ENCODE assay signal across 9 mouse cellular contexts in the genomic region with DNA sequence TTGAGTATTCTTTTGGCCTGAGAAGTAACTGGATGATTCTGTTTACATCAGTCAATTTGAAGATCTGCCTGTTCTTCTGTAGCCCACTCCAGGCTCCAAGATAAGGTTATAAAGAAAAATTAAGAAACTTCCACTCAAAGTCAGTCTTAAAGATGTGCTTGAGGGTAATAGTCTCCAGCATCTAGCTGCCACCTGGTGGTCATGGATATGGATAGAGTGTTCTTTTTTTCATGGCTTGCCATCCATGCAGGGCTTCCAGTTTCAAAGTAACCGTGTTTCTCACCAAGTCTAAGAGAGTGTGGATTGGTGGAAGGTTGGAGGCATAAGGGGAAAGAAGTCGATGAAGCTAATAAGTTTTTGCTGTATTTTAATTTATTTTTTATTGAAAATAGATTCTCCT. TPM values are rescaled to one million over a fixed set of nuclear protein-coding genes. Genes with fewer than 3 reads are reported as not detected.
DNase-seq lines count a peak whose midpoint lies in the region; ATAC-seq and TF ChIP-seq lines count a peak whose summit lies in the region.
"Had no signal": no experiment of that assay in that cellular context is flagged by ENCODE, and none has a peak within 500 bp of the region (broad histone marks: within the 10 kb centered on the region; RNA-seq: fewer than 3 reads in every experiment).

No protein-coding gene starts in this region.

- no peak overlapping the region for H3K27ac ChIP-seq in intestine, postnatal 0 days (ENCODE audit: low read depth, low read length)
- no peak overlapping the region for H3K27ac ChIP-seq in intestine, embryonic 15.5 days
- no peak overlapping the region for H3K27ac ChIP-seq in kidney, postnatal 0 days
- H3K27ac ChIP-seq: heart, embryonic 15.5 days had no signal

- no peak overlapping the region for H3K4me2 ChIP-seq in intestine, postnatal 0 days (replicated peaks; ENCODE audit: low read depth)
- no peak overlapping the region for H3K4me2 ChIP-seq in intestine, embryonic 15.5 days (replicated peaks)
- no peak overlapping the region for H3K4me2 ChIP-seq in kidney, postnatal 0 days (ENCODE audit: low read length)
- H3K4me2 ChIP-seq: heart, embryonic 15.5 days had no signal

- H3K4me3 ChIP-seq in intestine, postnatal 0 days (ENCODE audit: low read depth, low read length): no peak overlapping the region
- H3K4me3 ChIP-seq in intestine, embryonic 15.5 days (replicated peaks): no peak overlapping the region
- H3K4me3 ChIP-seq in kidney, postnatal 0 days (replicated peaks; ENCODE audit: low read depth, low read length): no peak overlapping the region
- H3K4me3 ChIP-seq: heart, embryonic 15.5 days had no signal

- H3K9me3 ChIP-seq in intestine, postnatal 0 days (ENCODE audit: control insufficient read depth): no peaks in the 10 kb centered on the region
- H3K9me3 ChIP-seq in intestine, embryonic 15.5 days: no peaks in the 10 kb centered on the region
- no peaks in the 10 kb centered on the region for H3K9me3 ChIP-seq in kidney, postnatal 0 days (replicated peaks; ENCODE audit: low read length)
- H3K9me3 ChIP-seq: heart, embryonic 15.5 days had no signal

- H3K27me3 ChIP-seq in intestine, postnatal 0 days (replicated peaks; ENCODE audit: control insufficient read depth, insufficient read depth, low read length): no peaks in the 10 kb centered on the region; the same call in 1 of the 2 replicates
- H3K27me3 ChIP-seq in intestine, embryonic 15.5 days (replicated peaks): no peaks in the 10 kb centered on the region; the same call in 1 of the 2 replicates
- H3K27me3 ChIP-seq in kidney, postnatal 0 days (ENCODE audit: insufficient read depth, low read length): peaks cover 4% of the 10 kb centered on the region; the same call in 1 of the 2 replicates
- no peaks in the 10 kb centered on the region for H3K27me3 ChIP-seq in splenic B cell, adult 2 months (ENCODE audit: control insufficient read depth, insufficient read depth, low read length, poor library complexity, severe bottlenecking)

- WGBS in intestine, postnatal 0 days: 45% methylated on average over 2 of the region's 2 CpGs
- WGBS in intestine, embryonic 15.5 days: 51% methylated on average over 2 of the region's 2 CpGs
- 52% methylated on average over 2 of the region's 2 CpGs for WGBS in kidney, postnatal 0 days

- ATAC-seq in CD4-positive, CD25-positive, alpha-beta regulatory T cell, adult 4 months: no peak
- ATAC-seq in intestine, postnatal 0 days: no peak
- ATAC-seq in intestine, embryonic 15.5 days: no peak
- ATAC-seq in kidney, postnatal 0 days (replicated peaks; ENCODE audit: low FRiP score, low read depth): no peak

- no peak overlapping the region for H3K9ac ChIP-seq in intestine, postnatal 0 days (ENCODE audit: low read depth, low read length)
- no peak overlapping the region for H3K9ac ChIP-seq in intestine, embryonic 15.5 days
- no peak overlapping the region for H3K9ac ChIP-seq in kidney, postnatal 0 days (ENCODE audit: low read depth, low read length)
- H3K9ac ChIP-seq: heart, embryonic 15.5 days had no signal

- H3K4me1 ChIP-seq in intestine, postnatal 0 days (replicated peaks; ENCODE audit: control insufficient read depth, insufficient read depth, low read length): no peaks in the 10 kb centered on the region
- no peaks in the 10 kb centered on the region for H3K4me1 ChIP-seq in intestine, embryonic 15.5 days (replicated peaks)
- H3K4me1 ChIP-seq in kidney, postnatal 0 days (replicated peaks; ENCODE audit: insufficient read depth, low read length): no peaks in the 10 kb centered on the region
- H3K4me1 ChIP-seq: heart, embryonic 15.5 days had no signal

- H3K36me3 ChIP-seq in intestine, postnatal 0 days (ENCODE audit: control insufficient read depth, insufficient read depth): no peaks in the 10 kb centered on the region
- H3K36me3 ChIP-seq in intestine, embryonic 15.5 days: no peaks in the 10 kb centered on the region
- no peaks in the 10 kb centered on the region for H3K36me3 ChIP-seq in kidney, postnatal 0 days (ENCODE audit: insufficient read depth, low read length)
- no peaks in the 10 kb centered on the region for H3K36me3 ChIP-seq in splenic B cell, adult 2 months (ENCODE audit: control insufficient read depth, insufficient read depth, low read length, poor library complexity, severe bottlenecking)
- H3K36me3 ChIP-seq: heart, embryonic 15.5 days had no signal

- peak; percentile 38 for DNase-seq in CD4-positive, CD25-positive, alpha-beta regulatory T cell, adult 2 months (ENCODE audit: low read depth, low spot score)
- peak; percentile 22 for DNase-seq in A20 (ENCODE audit: low read depth, low spot score)
- DNase-seq in kidney, postnatal 0 days (ENCODE audit: low spot score): peak; percentile 68
- peak; percentile 14 for DNase-seq in splenic B cell, adult 2 months (ENCODE audit: low read depth, low spot score)
- no peak for DNase-seq in urinary bladder, postnatal 4 days (ENCODE audit: low spot score in 2 of 2)

- TF ChIP-seq CTCF in intestine, postnatal 0 days (IDR thresholded peaks at IDR 0.05; ENCODE audit: low read depth): peak; percentile 62
- peak; percentile 71 for TF ChIP-seq CTCF in kidney, postnatal 0 days (IDR thresholded peaks at IDR 0.05; ENCODE audit: low read depth)

RNA-seq across cellular contexts. Expression of a gene that starts 23.5 kb away (rescaled TPM):
- not detected for polyA plus RNA-seq in CD4-positive, CD25-positive, alpha-beta regulatory T cell, adult 4 months (2017; shearing (Covaris generic))
- polyA plus RNA-seq in intestine, postnatal 0 days (2015; fragmentation: Nextera tagmentation; extraction: Ambion mirVana): 4.8 and 5.9 TPM in 2 replicates
- polyA plus RNA-seq in intestine, embryonic 15.5 days (2015; fragmentation: Nextera tagmentation; extraction: Ambion mirVana): 6.9 and 7.1 TPM in 2 replicates
- polyA plus RNA-seq in kidney, postnatal 0 days (2015; fragmentation: Nextera tagmentation; extraction: Ambion mirVana): 13.6 and 14.8 TPM in 2 replicates

Comparison
In these comparisons a context has a peak if more than half of its experiments do, and no peak if none do; other contexts are left out.
1. DNase-seq: peak in CD4-positive, CD25-positive, alpha-beta regulatory T cell, adult 2 months (single experiment), A20 (single experiment), kidney, postnatal 0 days (single experiment) and splenic B cell, adult 2 months (single experiment); none in urinary bladder, postnatal 4 days (0 of 2).